Mouse (Mus musculus): ENCODE measurements at regions not wholly inside any gene's neighbourhood (a gene's known extent, or its start where the extent isn't known, plus 50 kb on each side); places are given as distances from the start of the nearest gene placed in this dataset.

GRCm38 (mm10) chr17:15222923-15223322 lies 153.7 kb downstream of the Dll1 start:
- TF ChIP-seq CTCF (IDR thresholded peaks at IDR 0.05) (no peak), POLR2A (IDR thresholded peaks at IDR 0.05; ENCODE audit: insufficient read depth, low read depth, low read length) (no peak), EP300 (IDR thresholded peaks at IDR 0.05; ENCODE audit: insufficient read depth, low read depth, low read length) (no peak)

Measured in heart, adult 2 months (tissue).